Mouse (Mus musculus) liver, adult 2 months (tissue): ENCODE results near the gene Palld. TPM values are rescaled to one million over a fixed set of nuclear protein-coding genes. Genes with fewer than 3 reads are reported as not detected.
A peak's percentile ranks its signal among the peaks of the same experiment; 100 is the strongest.

Experiments
- DNase-seq: peaks from one replicate; pipeline ENCODE4 v3.0.0-alpha.2; 2011; ENCODE audit warnings: low read depth, low spot score; ENCODE audit errors: extremely low read depth
- H3K27ac ChIP-seq: fragments of 200-500 bp; replicated peaks from 2 replicates; pipeline ENCODE4 v1.5.1; 2012; ENCODE audit warnings: low read depth, mild to moderate bottlenecking, control low read depth, inconsistent platforms, low read length; ENCODE audit not compliant: insufficient read depth
- H3K27me3 ChIP-seq: fragments of 200-500 bp; 2 replicates; pipeline ENCODE4 v1.6.1; 2012; ENCODE audit warnings: mild to moderate bottlenecking, moderate library complexity, low read length, inconsistent platforms; ENCODE audit not compliant: control insufficient read depth, insufficient read depth
- H3K36me3 ChIP-seq: fragments of 200-500 bp; 2 replicates; pipeline ENCODE4 v1.6.1; 2012; ENCODE audit warnings: low read length, inconsistent platforms; ENCODE audit not compliant: control insufficient read depth, insufficient read depth
- H3K4me1 ChIP-seq: fragments of 200-500 bp; 2 replicates; pipeline ENCODE4 v1.6.1; 2011; ENCODE audit warnings: low read length; ENCODE audit not compliant: control insufficient read depth, insufficient read depth
- H3K4me3 ChIP-seq: fragments of 200-500 bp; 2 replicates; pipeline ENCODE4 v1.5.1; 2011; ENCODE audit warnings: low read depth, mild to moderate bottlenecking, control low read depth, low read length, moderate library complexity; ENCODE audit not compliant: insufficient read depth
- H3K79me2 ChIP-seq: fragments of 200-500 bp; 2 replicates; pipeline ENCODE4 v1.6.1; 2012; ENCODE audit warnings: inconsistent platforms, mild to moderate bottlenecking, low read length, moderate library complexity; ENCODE audit not compliant: control insufficient read depth, insufficient read depth
- H3K9ac ChIP-seq: fragments of 200-500 bp; 2 replicates; pipeline ENCODE4 v1.6.1; 2012; ENCODE audit warnings: low read depth, mild to moderate bottlenecking, control low read depth, inconsistent platforms, low read length
- CTCF ChIP-seq: fragments of 200-500 bp; IDR thresholded peaks from 2 replicates; pipeline ENCODE4 v1.5.1; 2011; ENCODE audit warnings: low read depth, low read length, control low read depth
- POLR2A ChIP-seq: fragments of 200-500 bp; IDR thresholded peaks from 2 replicates; pipeline ENCODE4 v1.6.1; 2011; ENCODE audit warnings: low read length, control low read depth; ENCODE audit not compliant: insufficient read depth; ENCODE audit errors: extremely low read depth
- WGBS: fragments of 180-500 bp; shearing (Covaris S2); methylation state at CpG from one replicate; pipeline ENCODE4 v1.1.7; 2018; 5-methylcytosine and 5-hydroxymethylcytosine counted together
- polyA plus RNA-seq: library from polyadenylated mRNA; depleted of rRNA; stranded (reverse); fragments of >200 nt; gene quantifications from 2 replicates; pipeline ENCODE4 v1.2.3, GENCODE M21; 2012
- total RNA-seq: library from RNA; depleted of rRNA; stranded (reverse); fragments of >200 nt; gene quantifications from 2 replicates; pipeline ENCODE4 v1.2.3, GENCODE M21; 2014

The Palld gene
- total and polyA plus RNA-seq, 2 experiments, result 10.1 to 17.8 TPM

- Histone ChIP-seq H3K79me2 (no peaks in the 10 kb centered on the region), H3K4me1 (no peaks in the 10 kb centered on the region), H3K36me3 (no peaks in the 10 kb centered on the region), H3K4me3 (no peak overlapping the region), H3K27me3 (no peaks in the 10 kb centered on the region), H3K27ac (no peak overlapping the region), H3K9ac (no peak overlapping the region)
- no peak for DNase-seq
- TF ChIP-seq POLR2A (no peak), CTCF (no peak)
- WGBS, result 84% methylated on average over 10 of the region's 10 CpGs
Observed at GRCm38 (mm10) chr8:61921454-61922054, 19.1 kb upstream of the Palld start.

DNA sequence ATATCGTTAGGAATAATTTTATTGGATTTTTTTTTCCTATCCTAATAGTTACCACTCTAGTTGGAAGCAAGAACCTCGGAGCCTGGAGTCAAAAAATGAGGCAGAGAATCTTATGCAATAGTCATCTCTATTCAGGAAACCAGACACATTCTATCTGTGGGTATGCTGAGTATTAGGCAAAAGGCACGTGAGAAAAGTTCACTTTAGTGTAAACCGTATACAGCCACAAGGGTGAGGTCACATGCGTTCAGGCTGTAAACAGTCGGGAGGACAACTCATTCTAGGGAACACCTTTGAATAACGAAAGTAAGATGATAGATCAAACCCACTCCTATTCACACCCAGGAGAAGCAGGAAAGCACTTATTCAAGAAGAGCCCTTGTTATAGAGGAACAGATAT lies 17.9 kb upstream of the Palld start:
- Histone ChIP-seq H3K79me2 (no peaks in the 10 kb centered on the region), H3K27ac (no peak overlapping the region), H3K36me3 (no peaks in the 10 kb centered on the region), H3K27me3 (no peaks in the 10 kb centered on the region), H3K4me3 (no peak overlapping the region), H3K9ac (no peak overlapping the region), H3K4me1 (no peaks in the 10 kb centered on the region)
- peak; percentile 51 for DNase-seq
- WGBS, result 73% methylated on average over 7 of the region's 7 CpGs
- no peak for TF ChIP-seq POLR2A
- TF ChIP-seq CTCF, result no peak

DNA sequence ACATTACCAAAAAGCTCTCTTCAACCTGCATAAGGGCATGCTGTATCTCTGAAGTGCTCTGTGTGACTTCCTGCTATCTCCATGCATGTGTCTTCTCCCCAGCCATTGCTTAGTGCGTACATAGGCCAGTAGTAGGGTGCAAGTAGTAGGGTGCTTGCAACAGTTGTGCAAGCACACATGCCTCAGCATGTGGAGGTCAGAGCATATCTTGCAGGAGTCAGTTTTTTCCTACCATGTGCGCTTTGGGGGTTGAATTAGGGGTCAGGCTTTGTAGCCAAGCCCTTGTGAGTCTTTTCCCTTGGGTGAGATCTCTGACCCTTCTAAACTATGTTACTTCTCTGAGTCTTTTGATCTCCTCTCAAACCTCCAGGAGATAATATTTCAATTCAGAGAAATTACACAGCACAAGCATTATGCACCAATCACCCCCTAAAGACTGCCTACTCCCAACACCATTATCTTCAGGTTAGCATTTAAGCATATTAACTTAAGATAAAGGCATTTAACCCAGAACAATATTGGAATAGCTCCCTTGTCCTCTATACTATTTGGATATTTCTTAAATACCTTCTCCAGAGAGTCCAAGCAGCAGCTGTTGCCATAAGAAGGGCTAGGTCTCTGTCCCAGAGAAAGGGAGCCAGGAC lies 16.8 kb upstream of the Palld start:
- Histone ChIP-seq H3K4me1 (no peaks in the 10 kb centered on the region), H3K79me2 (no peaks in the 10 kb centered on the region), H3K36me3 (no peaks in the 10 kb centered on the region), H3K27ac (no peak overlapping the region), H3K27me3 (no peaks in the 10 kb centered on the region), H3K9ac (no peak overlapping the region), H3K4me3 (no peak overlapping the region)
- 90% methylated on average over 2 of the region's 2 CpGs for WGBS
- TF ChIP-seq POLR2A (no peak), CTCF (no peak)
- no peak for DNase-seq

- Histone ChIP-seq H3K4me1 (no peaks in the 10 kb centered on the region), H3K27ac (no peak overlapping the region), H3K79me2 (no peaks in the 10 kb centered on the region), H3K27me3 (no peaks in the 10 kb centered on the region), H3K36me3 (no peaks in the 10 kb centered on the region), H3K4me3 (no peak overlapping the region), H3K9ac (no peak overlapping the region)
- DNase-seq, result no peak
- WGBS, result 89% methylated on average over 4 of the region's 4 CpGs
- TF ChIP-seq CTCF (no peak), POLR2A (no peak)
Observed at GRCm38 (mm10) chr8:61917287-61917686, 14.8 kb upstream of the Palld start.

GRCm38 (mm10) chr8:61913957-61914356 lies 11.5 kb upstream of the Palld start:
- no peaks in the 10 kb centered on the region for H3K79me2 ChIP-seq
- no peak for DNase-seq
- no peaks in the 10 kb centered on the region for H3K36me3 ChIP-seq
- H3K9ac ChIP-seq, result no peak overlapping the region
- H3K27ac ChIP-seq, result no peak overlapping the region
- no peaks in the 10 kb centered on the region for H3K27me3 ChIP-seq
- TF ChIP-seq CTCF, result no peak
- WGBS, result 69% methylated on average over 9 of the region's 9 CpGs
- H3K4me1 ChIP-seq, result no peaks in the 10 kb centered on the region
- H3K4me3 ChIP-seq, result no peak overlapping the region

GRCm38 (mm10) chr8:61912817-61913216 lies 10.3 kb upstream of the Palld start:
- H3K27me3 ChIP-seq, result no peaks in the 10 kb centered on the region
- 98% methylated on average over 5 of the region's 5 CpGs for WGBS

More at GRCm38 (mm10) chr8:61912817-61913216, 10.3 kb upstream of the Palld start:
- TF ChIP-seq POLR2A (no peak), CTCF (no peak)
- no peaks in the 10 kb centered on the region for H3K79me2 ChIP-seq
- H3K27ac ChIP-seq, result no peak overlapping the region
- no peak overlapping the region for H3K9ac ChIP-seq
- H3K36me3 ChIP-seq, result no peaks in the 10 kb centered on the region
- DNase-seq, result no peak
- no peak overlapping the region for H3K4me3 ChIP-seq
- H3K4me1 ChIP-seq, result no peaks in the 10 kb centered on the region
